Mouse (Mus musculus): ENCODE results near the gene Robo2.

- no peak for TF ChIP-seq GATA1 (IDR thresholded peaks at IDR 0.05; ENCODE audit: borderline replicate concordance, low read length)
- no peak for TF ChIP-seq FLI1 (IDR thresholded peaks at IDR 0.05; ENCODE audit: low read length)
Measured at GRCm38 (mm10) chr16:73870296-73870695, 541.3 kb downstream of the Robo2 start.

Data from megakaryocyte, embryonic 14.5 days (primary cell).